Mouse (Mus musculus): Measurements from ENCODE around the gene Smim20. TPM values are rescaled to one million over a fixed set of nuclear protein-coding genes. Genes with fewer than 3 reads are reported as not detected.

Smim20 gene
- total and polyA plus RNA-seq, 2 experiments from 2014 or later = 53.1 to 75.2 TPM

- no peak overlapping the region for H3K4me3 ChIP-seq (ENCODE audit: low read depth, low read length)
- DNase-seq (no peak), ATAC-seq (no peak)
- H3K27me3 ChIP-seq (ENCODE audit: insufficient read depth, low read length) = no peaks in the 10 kb centered on the region
- no peaks in the 10 kb centered on the region for H3K36me3 ChIP-seq (ENCODE audit: insufficient read depth)
- H3K4me2 ChIP-seq (ENCODE audit: low read depth) = no peak overlapping the region
- peaks cover 6% of the 10 kb centered on the region; the same call in 1 of the 2 replicates for H3K4me1 ChIP-seq (ENCODE audit: insufficient read depth)
- TF ChIP-seq CTCF (IDR thresholded peaks at IDR 0.05; ENCODE audit: low read depth) = no peak
- H3K27ac ChIP-seq (ENCODE audit: low read depth, low read length) = no peak overlapping the region
- H3K9ac ChIP-seq = no peak overlapping the region
- WGBS = 92% methylated on average over 12 of the region's 12 CpGs
- no peaks in the 10 kb centered on the region for H3K9me3 ChIP-seq (ENCODE audit: low read length)
Observed at GRCm38 (mm10) chr5:53265740-53266139, 1.1 kb upstream of the Smim20 start.

- H3K4me3 ChIP-seq (ENCODE audit: low read depth, low read length) = no peak overlapping the region
- no peak overlapping the region for H3K27ac ChIP-seq (ENCODE audit: low read depth, low read length)
- no peak overlapping the region for H3K9ac ChIP-seq
- DNase-seq = no peak
- no peaks in the 10 kb centered on the region for H3K27me3 ChIP-seq (ENCODE audit: insufficient read depth, low read length)
- no peaks in the 10 kb centered on the region for H3K9me3 ChIP-seq (ENCODE audit: low read length)
- peaks cover 6% of the 10 kb centered on the region; the same call in 1 of the 2 replicates for H3K4me1 ChIP-seq (ENCODE audit: insufficient read depth)
- ATAC-seq = no peak
- 84% methylated on average over 4 of the region's 4 CpGs for WGBS
- no peaks in the 10 kb centered on the region for H3K36me3 ChIP-seq (ENCODE audit: insufficient read depth)
- TF ChIP-seq CTCF (IDR thresholded peaks at IDR 0.05; ENCODE audit: low read depth) = no peak
- H3K4me2 ChIP-seq (ENCODE audit: low read depth) = no peak overlapping the region
Observed at GRCm38 (mm10) chr5:53266181-53266580, 702 bp upstream of the Smim20 start.

GRCm38 (mm10) chr5:53268095-53268692, 1.3 kb downstream of the Smim20 start:
- DNase-seq (no peak), ATAC-seq (no peak)
- Histone ChIP-seq H3K9ac (no peak overlapping the region), H3K27me3 (ENCODE audit: insufficient read depth, low read length) (no peaks in the 10 kb centered on the region), H3K4me2 (ENCODE audit: low read depth) (no peak overlapping the region), H3K36me3 (ENCODE audit: insufficient read depth) (no peaks in the 10 kb centered on the region), H3K4me1 (ENCODE audit: insufficient read depth) (peaks cover 6% of the 10 kb centered on the region; the same call in 1 of the 2 replicates), H3K27ac (ENCODE audit: low read depth, low read length) (no peak overlapping the region), H3K9me3 (ENCODE audit: low read length) (no peaks in the 10 kb centered on the region), H3K4me3 (ENCODE audit: low read depth, low read length) (no peak overlapping the region)
- TF ChIP-seq CTCF (IDR thresholded peaks at IDR 0.05; ENCODE audit: low read depth) = no peak
- WGBS = 80% methylated on average over 6 of the region's 6 CpGs

GRCm38 (mm10) chr5:53269799-53270198, 2.9 kb downstream of the Smim20 start:
- Histone ChIP-seq H3K9me3 (ENCODE audit: low read length) (no peaks in the 10 kb centered on the region), H3K4me1 (ENCODE audit: insufficient read depth) (peaks cover 6% of the 10 kb centered on the region; the same call in 1 of the 2 replicates), H3K4me2 (ENCODE audit: low read depth) (no peak overlapping the region), H3K36me3 (ENCODE audit: insufficient read depth) (no peaks in the 10 kb centered on the region), H3K27ac (ENCODE audit: low read depth, low read length) (no peak overlapping the region), H3K4me3 (ENCODE audit: low read depth, low read length) (no peak overlapping the region), H3K9ac (no peak overlapping the region), H3K27me3 (ENCODE audit: insufficient read depth, low read length) (no peaks in the 10 kb centered on the region)
- ATAC-seq (no peak), DNase-seq (no peak)
- no peak for TF ChIP-seq CTCF (IDR thresholded peaks at IDR 0.05; ENCODE audit: low read depth)
- 82% methylated on average over 5 of the region's 5 CpGs for WGBS

GRCm38 (mm10) chr5:53270947-53271711, 4.2 kb downstream of the Smim20 start:
- H3K9me3 ChIP-seq (ENCODE audit: low read length) = no peaks in the 10 kb centered on the region
- 92% methylated on average over 13 of the region's 13 CpGs for WGBS
- no peak overlapping the region for H3K27ac ChIP-seq (ENCODE audit: low read depth, low read length)
- no peak overlapping the region for H3K4me3 ChIP-seq (ENCODE audit: low read depth, low read length)
- peaks cover 16% of the 10 kb centered on the region; the same call in 1 of the 2 replicates for H3K4me1 ChIP-seq (ENCODE audit: insufficient read depth)
- no peak overlapping the region for H3K4me2 ChIP-seq (ENCODE audit: low read depth)
- no peaks in the 10 kb centered on the region for H3K36me3 ChIP-seq (ENCODE audit: insufficient read depth)
- TF ChIP-seq CTCF (IDR thresholded peaks at IDR 0.05; ENCODE audit: low read depth) = no peak
- H3K27me3 ChIP-seq (ENCODE audit: insufficient read depth, low read length) = no peaks in the 10 kb centered on the region
- no peak for ATAC-seq
- DNase-seq = no peak
- H3K9ac ChIP-seq = no peak overlapping the region

- Histone ChIP-seq H3K4me1 (ENCODE audit: insufficient read depth) (peaks cover 21% of the 10 kb centered on the region), H3K9ac (no peak overlapping the region), H3K4me2 (ENCODE audit: low read depth) (no peak overlapping the region), H3K27ac (ENCODE audit: low read depth, low read length) (no peak overlapping the region), H3K4me3 (ENCODE audit: low read depth, low read length) (no peak overlapping the region), H3K36me3 (ENCODE audit: insufficient read depth) (no peaks in the 10 kb centered on the region), H3K9me3 (ENCODE audit: low read length) (no peaks in the 10 kb centered on the region), H3K27me3 (ENCODE audit: insufficient read depth, low read length) (no peaks in the 10 kb centered on the region)
- DNase-seq = no peak
- WGBS = 95% methylated on average over 4 of the region's 4 CpGs
- ATAC-seq = no peak
- TF ChIP-seq CTCF (IDR thresholded peaks at IDR 0.05; ENCODE audit: low read depth) = no peak
Observed at GRCm38 (mm10) chr5:53272626-53273025, 5.7 kb downstream of the Smim20 start.

Measured in forebrain, postnatal 0 days (tissue).